Comparison of ENCODE assay signal across 12 mouse cellular contexts in genomic region chr9:15512918-15513317, GRCm38 (mm10). TPM values are rescaled to one million over a fixed set of nuclear protein-coding genes. Genes with fewer than 3 reads are reported as not detected.
DNase-seq lines count a peak whose midpoint lies in the region; ATAC-seq and TF ChIP-seq lines count a peak whose summit lies in the region.
"Had no signal": no experiment of that assay in that cellular context is flagged by ENCODE, and none has a peak within 500 bp of the region (broad histone marks: within the 10 kb centered on the region; RNA-seq: fewer than 3 reads in every experiment).

No protein-coding gene starts in this region.

- no peak overlapping the region for H3K27ac ChIP-seq in embryonic facial prominence, embryonic 14.5 days (replicated peaks; ENCODE audit: low read depth, low read length)
- no peak overlapping the region for H3K27ac ChIP-seq in embryonic facial prominence, embryonic 10.5 days (replicated peaks)
- H3K27ac ChIP-seq in liver, adult 2 months (replicated peaks; ENCODE audit: insufficient read depth, low read depth, low read length), result peak overlapping the region; percentile 11; the same call in 1 of the 2 replicates
- peak overlapping the region; percentile 26; the same call in 1 of the 2 replicates for H3K27ac ChIP-seq in kidney, embryonic 14.5 days (ENCODE audit: low read depth, low read length)
- H3K27ac ChIP-seq in stomach, embryonic 14.5 days (ENCODE audit: low read length), result peak overlapping the region; percentile 15; the same call in 1 of the 2 replicates
- H3K27ac ChIP-seq: liver, embryonic 13.5 days had no signal

- no peak for TF ChIP-seq CTCF in liver, adult 2 months (IDR thresholded peaks at IDR 0.05; ENCODE audit: low read depth, low read length)

- H3K9ac ChIP-seq in embryonic facial prominence, embryonic 14.5 days (ENCODE audit: low read depth, low read length), result no peak overlapping the region
- H3K9ac ChIP-seq in liver, adult 2 months (ENCODE audit: low read depth, low read length), result no peak overlapping the region
- no peak overlapping the region for H3K9ac ChIP-seq in kidney, embryonic 14.5 days (ENCODE audit: low read depth, low read length)
- H3K9ac ChIP-seq in stomach, embryonic 14.5 days (replicated peaks; ENCODE audit: low read depth, low read length), result no peak overlapping the region
- H3K9ac ChIP-seq: liver, embryonic 13.5 days had no signal

- TF ChIP-seq POLR2A in liver, adult 2 months (IDR thresholded peaks at IDR 0.05; ENCODE audit: extremely low read depth, insufficient read depth, low read length), result no peak

- DNase-seq in embryonic facial prominence, embryonic 14.5 days (ENCODE audit: low spot score), result peak; percentile 78
- DNase-seq in embryonic facial prominence, embryonic 10.5 days (ENCODE audit: low spot score), result no peak
- no peak for DNase-seq in liver, adult 2 months (ENCODE audit: extremely low read depth, low read depth, low spot score)
- no peak for DNase-seq in liver
- DNase-seq in embryo, embryonic 10.5 days (ENCODE audit: low spot score), result no peak
- DNase-seq in adrenal gland, postnatal 14 days, result no peak
- DNase-seq: adrenal gland, adult 2 months; B cell, adult 2 months; liver, embryonic 13.5 days had no signal

- H3K4me1 ChIP-seq in embryonic facial prominence, embryonic 14.5 days (ENCODE audit: control insufficient read depth, insufficient read depth, low read length), result peaks cover 20% of the 10 kb centered on the region
- H3K4me1 ChIP-seq in embryonic facial prominence, embryonic 10.5 days, result peaks cover 18% of the 10 kb centered on the region
- peaks cover 12% of the 10 kb centered on the region for H3K4me1 ChIP-seq in liver, adult 2 months (ENCODE audit: control insufficient read depth, insufficient read depth, low read length)
- peaks cover 30% of the 10 kb centered on the region for H3K4me1 ChIP-seq in kidney, embryonic 14.5 days (ENCODE audit: control insufficient read depth, insufficient read depth, low read length)
- H3K4me1 ChIP-seq in stomach, embryonic 14.5 days (ENCODE audit: control insufficient read depth, insufficient read depth, low read length), result peaks cover 11% of the 10 kb centered on the region; the same call in 1 of the 2 replicates

- H3K27me3 ChIP-seq in embryonic facial prominence, embryonic 14.5 days (replicated peaks; ENCODE audit: control insufficient read depth, insufficient read depth, low read length), result no peaks in the 10 kb centered on the region
- no peaks in the 10 kb centered on the region for H3K27me3 ChIP-seq in embryonic facial prominence, embryonic 10.5 days (replicated peaks; ENCODE audit: low read depth, poor library complexity, severe bottlenecking)
- H3K27me3 ChIP-seq in liver, adult 2 months (ENCODE audit: control insufficient read depth, insufficient read depth, low read length), result no peaks in the 10 kb centered on the region
- H3K27me3 ChIP-seq in kidney, embryonic 14.5 days (ENCODE audit: control insufficient read depth, insufficient read depth, low read length), result no peaks in the 10 kb centered on the region
- H3K27me3 ChIP-seq in stomach, embryonic 14.5 days (ENCODE audit: control insufficient read depth, insufficient read depth, low read length), result no peaks in the 10 kb centered on the region
- H3K27me3 ChIP-seq: liver, embryonic 13.5 days had no signal

- H3K4me3 ChIP-seq in embryonic facial prominence, embryonic 14.5 days (ENCODE audit: low read depth, low read length), result no peak overlapping the region
- H3K4me3 ChIP-seq in embryonic facial prominence, embryonic 10.5 days, result no peak overlapping the region
- H3K4me3 ChIP-seq in liver, adult 2 months (ENCODE audit: insufficient read depth, low read depth, low read length), result no peak overlapping the region
- H3K4me3 ChIP-seq in kidney, embryonic 14.5 days (ENCODE audit: low read length), result no peak overlapping the region
- H3K4me3 ChIP-seq in stomach, embryonic 14.5 days (ENCODE audit: low read depth, low read length), result no peak overlapping the region
- H3K4me3 ChIP-seq: erythroblast, embryonic 14.5 days; liver, embryonic 13.5 days had no signal

- peaks cover 27% of the 10 kb centered on the region; the same call in 1 of the 2 replicates for H3K79me2 ChIP-seq in liver, adult 2 months (ENCODE audit: control insufficient read depth, insufficient read depth, low read length)

- no peak overlapping the region for H3K4me2 ChIP-seq in embryonic facial prominence, embryonic 14.5 days (ENCODE audit: low read depth, low read length)
- no peak overlapping the region for H3K4me2 ChIP-seq in kidney, embryonic 14.5 days (replicated peaks; ENCODE audit: low read depth, low read length)
- H3K4me2 ChIP-seq in stomach, embryonic 14.5 days (replicated peaks; ENCODE audit: low read depth, low read length), result no peak overlapping the region
- H3K4me2 ChIP-seq: liver, embryonic 13.5 days had no signal

- peak; percentile 81 for ATAC-seq in embryonic facial prominence, embryonic 14.5 days (ENCODE audit: low read depth)
- ATAC-seq in kidney, embryonic 14.5 days (ENCODE audit: low FRiP score, low TSS enrichment), result peak; percentile 82
- ATAC-seq in stomach, embryonic 14.5 days (ENCODE audit: insufficient number of reproducible peaks, insufficient read depth, low FRiP score, low read depth), result peak; percentile 42; the same call in 1 of the 2 replicates

- H3K36me3 ChIP-seq in embryonic facial prominence, embryonic 14.5 days (ENCODE audit: control insufficient read depth, insufficient read depth, low read length), result no peaks in the 10 kb centered on the region
- peaks cover 4% of the 10 kb centered on the region; the same call in 1 of the 2 replicates for H3K36me3 ChIP-seq in embryonic facial prominence, embryonic 10.5 days (replicated peaks)
- H3K36me3 ChIP-seq in liver, adult 2 months (ENCODE audit: control insufficient read depth, insufficient read depth, low read length), result no peaks in the 10 kb centered on the region
- H3K36me3 ChIP-seq in kidney, embryonic 14.5 days (ENCODE audit: control insufficient read depth, insufficient read depth, low read length), result no peaks in the 10 kb centered on the region
- H3K36me3 ChIP-seq in stomach, embryonic 14.5 days (ENCODE audit: control insufficient read depth, insufficient read depth, low read length), result no peaks in the 10 kb centered on the region

- no peaks in the 10 kb centered on the region for H3K9me3 ChIP-seq in embryonic facial prominence, embryonic 14.5 days (ENCODE audit: control insufficient read depth, low read length)
- no peaks in the 10 kb centered on the region for H3K9me3 ChIP-seq in embryonic facial prominence, embryonic 10.5 days
- no peaks in the 10 kb centered on the region for H3K9me3 ChIP-seq in kidney, embryonic 14.5 days (ENCODE audit: control insufficient read depth, low read length)
- no peaks in the 10 kb centered on the region for H3K9me3 ChIP-seq in stomach, embryonic 14.5 days (ENCODE audit: control insufficient read depth, low read depth, low read length)
- H3K9me3 ChIP-seq: liver, embryonic 13.5 days had no signal

- 49% methylated on average over 7 of the region's 7 CpGs for WGBS in embryonic facial prominence, embryonic 14.5 days
- 68% methylated on average over 7 of the region's 7 CpGs for WGBS in embryonic facial prominence, embryonic 10.5 days
- 50% methylated on average over 7 of the region's 7 CpGs for WGBS in liver, adult 2 months
- WGBS in kidney, embryonic 14.5 days, result 35% methylated on average over 7 of the region's 7 CpGs
- WGBS in stomach, embryonic 14.5 days, result 41% methylated on average over 7 of the region's 7 CpGs

RNA-seq across cellular contexts. Expression of gene Smco4, which starts 19.7 kb away (rescaled TPM):
- 5.6 and 7.3 TPM in 2 replicates for polyA plus RNA-seq in embryonic facial prominence, embryonic 14.5 days (2014; fragmentation: Nextera tagmentation; extraction: Ambion mirVana)
- polyA plus RNA-seq in embryonic facial prominence, embryonic 10.5 days (2016; fragmentation: Nextera tagmentation; extraction: Ambion mirVana), result 2.5 and 2.6 TPM in 2 replicates
- total RNA-seq in liver, adult 2 months (2014; rRNA removed), result 7.9 and 8.9 TPM in 2 replicates
- polyA plus RNA-seq in liver, adult 2 months (2012; rRNA removed), result 5.7 and 5.9 TPM in 2 replicates
- 7.0 and 24.0 TPM in 2 replicates for polyA plus RNA-seq in kidney, embryonic 14.5 days (2014; fragmentation: Nextera tagmentation; extraction: Ambion mirVana)
- 5.3 and 8.2 TPM in 2 replicates for polyA plus RNA-seq in stomach, embryonic 14.5 days (2014; fragmentation: Nextera tagmentation; extraction: Ambion mirVana)
- 32.1 and 38.9 TPM in 2 replicates for total RNA-seq in adrenal gland, postnatal 14 days (2021)

Comparison
In these comparisons a context has a peak if more than half of its experiments do, and no peak if none do; other contexts are left out.
1. H3K27ac ChIP-seq: peak in liver, adult 2 months (single experiment), kidney, embryonic 14.5 days (single experiment) and stomach, embryonic 14.5 days (single experiment); none in embryonic facial prominence, embryonic 14.5 days (single experiment) and embryonic facial prominence, embryonic 10.5 days (single experiment).
2. Peak in every context shown above with its lines, with median percentiles within 50 percentile points of each other: ATAC-seq.